Mouse (Mus musculus) spleen, postnatal 36 days (tissue): ENCODE data around the gene Mxi1.

Experiments
- DNase-seq, 2 experiments: peaks; one replicate each; pipeline ENCODE4 v3.0.0; 2022; ENCODE audit warnings: low spot score in 2 of 2, mixed read lengths in 1 of 2

Gene Mxi1

GRCm38 (mm10) chr19:53422358-53423308, 112.3 kb downstream of the Mxi1 start:
- DNase-seq, result no peak

GRCm38 (mm10) chr19:53423341-53423753, 113.0 kb downstream of the Mxi1 start:
- peak; percentile 87 to 89 for DNase-seq

- peak; percentile 50 to 64 for DNase-seq
Observed at GRCm38 (mm10) chr19:53423816-53424465, 113.6 kb downstream of the Mxi1 start.

GRCm38 (mm10) chr19:53424629-53425028, 114.3 kb downstream of the Mxi1 start:
- DNase-seq, result peak; percentile 96
